Mouse (Mus musculus) effector memory CD4-positive, alpha-beta T cell, adult 7 months (primary cell): ENCODE results near the gene Padi3. TPM values are rescaled to one million over a fixed set of nuclear protein-coding genes. Genes with fewer than 3 reads are reported as not detected.

Source experiments
- polyA plus RNA-seq: library from polyadenylated mRNA; unstranded; fragments of 100-300 nt; shearing (Covaris generic); gene quantifications from one replicate; pipeline ENCODE4 v1.2.1, GENCODE M21; 2017

Padi3 gene
- polyA plus RNA-seq = 0.16 TPM

DNA sequence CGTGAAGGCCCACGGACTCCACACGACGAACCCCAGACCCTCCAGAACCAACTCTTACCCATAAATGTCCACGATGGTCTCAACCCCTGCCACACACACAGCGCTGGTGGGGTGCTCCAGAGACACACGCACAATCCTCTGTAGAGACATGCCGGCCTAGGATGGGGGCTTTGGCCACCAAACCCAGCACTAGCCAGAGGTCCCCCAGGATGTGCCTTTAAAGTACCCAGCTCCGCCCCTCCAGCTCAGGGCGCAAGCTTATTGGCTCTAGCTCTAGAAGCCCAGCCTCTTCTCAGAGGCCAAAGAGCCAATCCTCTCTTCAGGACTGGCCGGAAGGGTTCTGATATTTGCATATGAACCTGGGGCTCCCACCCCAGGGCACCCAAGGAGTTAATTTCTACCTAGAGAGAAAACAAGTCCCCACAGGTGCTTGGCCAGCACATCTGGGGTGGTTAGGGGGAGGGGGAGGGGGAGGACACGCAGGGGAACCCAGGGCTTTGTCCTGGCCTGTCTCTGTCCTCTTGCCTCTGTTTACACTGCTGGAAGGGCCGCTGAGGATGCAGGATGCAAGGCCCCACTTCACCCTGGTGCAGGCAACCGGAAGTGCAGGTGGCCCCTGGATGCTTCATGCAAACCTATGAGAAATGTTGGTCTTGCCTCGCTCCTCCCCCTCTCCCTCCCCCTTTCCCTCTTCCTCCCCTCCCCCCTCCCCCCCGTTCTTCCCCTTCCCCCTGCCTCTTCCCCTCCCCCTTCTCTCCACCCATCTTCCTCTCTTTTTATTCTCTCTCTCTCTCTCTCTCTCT lies at the start of gene Padi3:
Gene Padi3, minus strand, starts transcription at position 191 of the 803 bp plus-strand sequence.

GRCm38 (mm10) chr4:140845666-140846065 lies 35.2 kb upstream of the Padi3 start, which contains the start of gene Padi1:
Gene Padi1, minus strand, starts transcription at chr4:140845778.

GRCm38 (mm10) chr4:140774025-140774800 lies 36.2 kb downstream of the Padi3 start, which contains the start of gene Padi4:
Gene Padi4, minus strand, starts transcription at chr4:140774236.

DNA sequence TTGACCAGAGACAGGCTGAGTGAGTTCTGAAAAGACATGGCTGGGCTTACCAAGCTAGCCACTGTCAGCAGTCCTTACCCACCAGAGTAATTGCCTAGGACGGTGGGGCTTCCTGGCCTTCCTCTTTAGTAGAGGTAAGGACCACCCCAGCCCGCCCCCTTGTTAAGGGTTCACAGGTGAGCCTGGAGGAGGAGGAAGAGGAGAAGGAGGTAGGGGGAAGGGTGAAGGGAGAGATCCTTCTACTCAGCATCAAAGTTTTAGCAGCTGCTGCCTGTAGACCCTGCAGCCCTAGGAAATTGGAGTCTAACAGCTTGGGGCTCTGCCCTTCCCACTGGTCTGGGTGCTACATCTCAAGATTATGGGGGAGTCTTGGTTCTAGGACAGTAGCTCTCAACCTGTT lies 67.9 kb downstream of the Padi3 start, which contains the start of gene Padi6:
Gene Padi6, minus strand, starts transcription at position 101 of the 400 bp plus-strand sequence.

Other genes with a start within 250 kb of the Padi3 start
- 0.45 TPM for gene Arhgef10l, start 144.6 kb downstream of the Padi3 start, polyA plus RNA-seq
- gene Rcc2, start 110.1 kb downstream of the Padi3 start, polyA plus RNA-seq = 91.0 TPM
- not detected for gene Padi6, start 68.0 kb downstream of the Padi3 start, polyA plus RNA-seq
- 0.79 TPM for gene Padi4, start 36.4 kb downstream of the Padi3 start, polyA plus RNA-seq
- gene Padi1, start 35.1 kb upstream of the Padi3 start, polyA plus RNA-seq = not detected
- 15.8 TPM for gene Padi2, start 95.7 kb upstream of the Padi3 start, polyA plus RNA-seq
- gene Sdhb, start 150.6 kb upstream of the Padi3 start, polyA plus RNA-seq = 159 TPM
- 27.3 TPM for gene Atp13a2, start 176.2 kb upstream of the Padi3 start, polyA plus RNA-seq
- not detected for gene Mfap2, start 199.8 kb upstream of the Padi3 start, polyA plus RNA-seq
- gene Crocc, start 249.9 kb upstream of the Padi3 start, polyA plus RNA-seq = 3.8 TPM